Mouse (Mus musculus) stomach, adult 2 months (tissue): ENCODE data around the gene Chd6. TPM values are rescaled to one million over a fixed set of nuclear protein-coding genes. Genes with fewer than 3 reads are reported as not detected.

Source experiments
- polyA plus RNA-seq: library from polyadenylated mRNA; depleted of rRNA; stranded (reverse); fragments of >200 nt; gene quantifications from 2 replicates; pipeline ENCODE4 v1.2.3, GENCODE M21; 2012; rRNA removed

The Chd6 gene
- polyA plus RNA-seq, result 1.2 and 3.4 TPM in 2 replicates

DNA sequence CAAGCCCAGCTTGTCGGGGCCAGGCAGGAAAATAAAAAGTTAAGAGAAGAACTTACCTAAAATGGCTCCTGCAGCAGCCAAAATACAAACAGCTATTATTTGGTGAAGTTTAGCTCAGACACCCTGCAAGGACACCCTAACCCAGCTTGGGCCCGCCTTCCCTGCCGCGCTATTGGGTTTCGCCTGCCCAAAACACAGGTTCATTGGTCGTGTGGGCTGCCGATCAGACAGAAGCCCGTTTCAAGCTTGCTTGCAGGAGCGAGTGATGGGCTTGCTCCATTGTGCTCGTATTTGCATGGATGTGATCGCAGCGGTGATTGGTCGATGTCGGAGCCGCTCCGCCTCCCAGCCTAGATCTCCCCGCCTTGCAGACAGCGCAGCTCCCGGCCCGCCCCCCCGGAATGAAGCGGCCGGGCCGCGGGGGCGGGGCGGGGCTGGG, at the start of gene Chd6:
TSS of gene Chd6 (minus strand) at position 143 of the 439 bp plus-strand sequence.

DNA sequence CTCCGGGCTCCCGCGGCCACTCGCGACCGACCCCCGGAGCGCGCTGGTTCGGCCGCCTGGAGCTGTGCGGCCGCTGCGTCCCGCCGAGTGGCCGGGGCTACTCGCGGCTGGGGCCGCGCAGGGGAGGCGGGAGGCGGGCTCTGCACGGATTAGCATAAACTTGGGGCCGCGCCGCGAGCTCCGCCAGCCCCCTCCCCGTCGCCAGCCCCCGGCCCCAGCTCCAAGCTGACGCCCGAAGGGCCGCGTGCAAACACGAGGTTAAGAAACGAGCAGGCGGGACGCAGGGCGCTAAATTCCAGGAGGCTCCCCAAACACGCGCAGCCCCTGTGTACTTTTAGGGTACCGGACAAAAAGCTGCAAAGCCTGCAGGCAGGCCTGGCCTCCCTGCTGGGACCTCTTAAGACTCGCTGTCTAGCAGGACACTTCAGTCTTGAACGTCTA, 196.6 kb downstream of the Chd6 start, which contains the start of gene Emilin3:
TSS of gene Emilin3 (minus strand) at position 98 of the 441 bp plus-strand sequence.

Other genes starting within 250 kb of the Chd6 start
- 1.6 and 2.7 TPM in 2 replicates for gene Zhx3, start 236.1 kb downstream of the Chd6 start, polyA plus RNA-seq
- gene Lpin3, start 228.4 kb downstream of the Chd6 start, polyA plus RNA-seq, result 8.3 and 8.7 TPM in 2 replicates
- gene Emilin3, start 196.7 kb downstream of the Chd6 start, polyA plus RNA-seq, result 0.37 and 0.41 TPM in 2 replicates